Mouse (Mus musculus) erythroid progenitor cell, adult 5-6 weeks (primary cell): Measurements from ENCODE around the gene Ankrd63. TPM values are rescaled to one million over a fixed set of nuclear protein-coding genes. Genes with fewer than 3 reads are reported as not detected.

Experiments
- ATAC-seq: replicated peaks from 2 replicates; pipeline ENCODE4 v1.8.0; 2016; ENCODE audit warnings: moderate number of reproducible peaks, mild to moderate bottlenecking, moderate TSS enrichment, inconsistent platforms; ENCODE audit not compliant: poor library complexity, low FRiP score, severe bottlenecking
- total RNA-seq, 2 experiments: library from RNA; stranded (forward) in 1 of 2; stranded (reverse) in 1 of 2; fragments of 150-400 nt in 1 of 2; fragments of 186-747, 209-891 nt in 1 of 2; gene quantifications; 2 replicates each; pipeline versions ENCODE4 v1.2.3 to v1.2.4; 2015 to 2017; ENCODE audit warnings: low replicate concordance in 2 of 2

Ankrd63 gene
- total RNA-seq, 2 experiments from 2014 or later, result not detected

GRCm38 (mm10) chr2:118696451-118697308, 7.1 kb downstream of the Ankrd63 start:
- no peak for ATAC-seq

GRCm38 (mm10) chr2:118695677-118696232, 8.0 kb downstream of the Ankrd63 start:
- peak; percentile 45; the same call in 1 of the 2 replicates for ATAC-seq

GRCm38 (mm10) chr2:118693370-118693966, 10.3 kb downstream of the Ankrd63 start:
- no peak for ATAC-seq

GRCm38 (mm10) chr2:118689875-118690274, 13.9 kb downstream of the Ankrd63 start:
- ATAC-seq, result no peak

GRCm38 (mm10) chr2:118687791-118688190, 16.0 kb downstream of the Ankrd63 start:
- ATAC-seq, result no peak

- no peak for ATAC-seq
Measured at GRCm38 (mm10) chr2:118686693-118687092, 17.1 kb downstream of the Ankrd63 start.

- ATAC-seq, result no peak
Measured at GRCm38 (mm10) chr2:118685088-118685487, 18.7 kb downstream of the Ankrd63 start.

- no peak for ATAC-seq
Measured at GRCm38 (mm10) chr2:118682544-118683260, 21.1 kb downstream of the Ankrd63 start.

GRCm38 (mm10) chr2:118680926-118681325, 22.8 kb downstream of the Ankrd63 start:
- ATAC-seq, result no peak

GRCm38 (mm10) chr2:118679577-118679976, 24.2 kb downstream of the Ankrd63 start:
- no peak for ATAC-seq

GRCm38 (mm10) chr2:118677817-118678216, 25.9 kb downstream of the Ankrd63 start:
- ATAC-seq, result no peak

- no peak for ATAC-seq
Measured at GRCm38 (mm10) chr2:118676839-118677741, 26.7 kb downstream of the Ankrd63 start.

GRCm38 (mm10) chr2:118674500-118674899, 29.3 kb downstream of the Ankrd63 start:
- no peak for ATAC-seq

GRCm38 (mm10) chr2:118673686-118674465, 29.9 kb downstream of the Ankrd63 start:
- no peak for ATAC-seq

GRCm38 (mm10) chr2:118671728-118672127, 32.0 kb downstream of the Ankrd63 start:
- ATAC-seq, result no peak

- ATAC-seq, result no peak
Measured at GRCm38 (mm10) chr2:118669785-118670184, 34.0 kb downstream of the Ankrd63 start.

- no peak for ATAC-seq
Measured at GRCm38 (mm10) chr2:118669245-118669644, 34.5 kb downstream of the Ankrd63 start.

- no peak for ATAC-seq
Measured at GRCm38 (mm10) chr2:118667181-118667580, 36.6 kb downstream of the Ankrd63 start.

GRCm38 (mm10) chr2:118665616-118666015, 38.1 kb downstream of the Ankrd63 start:
- no peak for ATAC-seq
